Mouse (Mus musculus): ENCODE data around the gene Cotl1.
"Not testable (repeated sequence)": the region's sequence is repeated elsewhere in the genome, so short reads cannot be mapped to it uniquely, and the experiment has no call there.

DNA sequence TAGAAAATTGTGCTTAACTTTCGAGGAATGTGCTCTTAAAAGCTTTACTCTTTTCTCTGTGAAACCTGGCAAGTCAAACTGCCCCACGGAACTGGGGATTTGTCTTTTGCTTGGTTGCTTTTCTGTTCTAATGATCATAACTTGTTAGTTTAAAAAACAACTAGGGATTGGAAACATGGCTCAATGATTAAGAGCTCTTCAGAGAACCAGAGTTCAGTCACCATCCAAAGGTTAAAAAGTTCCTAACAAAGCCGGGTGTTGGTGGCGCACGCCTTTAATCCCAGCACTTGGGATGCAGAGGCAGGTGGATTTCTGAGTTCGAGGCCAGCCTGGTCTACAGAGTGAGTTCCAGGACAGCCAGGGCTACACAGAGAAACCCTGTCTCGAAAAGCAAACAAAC lies 5.4 kb upstream of the Cotl1 start:
- TF ChIP-seq TAL1, GATA1 (IDR thresholded peaks at IDR 0.05; ENCODE audit: low read length): not testable (repeated sequence)

Measured in erythroblast, embryonic 14.5 days (primary cell).